Mouse (Mus musculus) sigmoid colon, adult 10 weeks (tissue): ENCODE results near the gene Ctsg. TPM values are rescaled to one million over a fixed set of nuclear protein-coding genes. Genes with fewer than 3 reads are reported as not detected.

Experiments used
- polyA plus RNA-seq: library from polyadenylated mRNA; stranded (reverse); fragments of 350-450 nt; fragmentation: Illumina TruSeq; extraction: RNeasy Lipid Tissue Mini Kit (QIAGEN cat#74804); gene quantifications from one replicate; pipeline ENCODE4 v1.2.3, GENCODE M21; 2014; ENCODE audit warnings: low read depth, low replicate concordance

Ctsg gene
- polyA plus RNA-seq: not detected

DNA sequence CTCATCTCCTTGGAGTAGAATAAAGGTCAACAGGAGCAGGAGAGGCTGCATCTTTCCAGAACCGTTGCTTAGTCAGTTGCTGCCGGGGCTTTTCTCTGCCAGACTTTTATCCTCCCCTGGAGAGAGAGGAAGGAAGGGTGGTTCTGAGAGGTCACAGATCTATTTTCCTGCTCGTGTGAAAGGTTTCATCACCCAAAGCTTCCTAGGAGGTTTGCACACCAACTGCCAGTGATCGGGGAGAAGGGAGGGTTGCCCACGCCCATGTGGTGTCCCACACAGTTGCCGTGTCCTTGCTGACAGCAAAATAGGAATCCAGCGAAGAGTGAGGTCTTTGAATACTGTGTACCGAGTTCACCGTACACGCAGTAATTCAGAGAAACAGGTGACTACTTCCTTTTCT lies at the start of gene Ctsg:
Ctsg (minus strand) TSS at position 189 of the 400 bp plus-strand sequence.

DNA sequence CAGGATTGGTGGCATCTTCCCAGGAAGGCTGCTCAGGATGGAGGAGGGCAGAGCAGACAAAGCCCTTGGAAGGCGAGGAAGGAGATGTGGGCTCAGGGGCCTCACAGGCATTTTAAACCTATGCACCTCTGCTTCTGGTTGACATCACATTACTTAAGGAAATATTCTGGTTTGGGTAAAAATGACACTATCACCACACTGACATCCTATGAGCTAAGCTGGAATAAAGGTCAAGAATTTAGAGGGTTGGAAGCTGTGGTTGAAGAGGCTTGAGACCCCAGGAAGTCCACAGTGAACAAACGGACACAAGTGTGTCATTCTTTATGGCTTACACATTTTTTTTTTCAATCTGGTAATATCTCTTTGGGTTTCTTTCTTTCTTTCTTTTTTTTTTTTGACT lies 30.1 kb upstream of the Ctsg start, which contains the start of gene Gzmd:
Gzmd (minus strand) TSS at position 101 of the 400 bp plus-strand sequence.

DNA sequence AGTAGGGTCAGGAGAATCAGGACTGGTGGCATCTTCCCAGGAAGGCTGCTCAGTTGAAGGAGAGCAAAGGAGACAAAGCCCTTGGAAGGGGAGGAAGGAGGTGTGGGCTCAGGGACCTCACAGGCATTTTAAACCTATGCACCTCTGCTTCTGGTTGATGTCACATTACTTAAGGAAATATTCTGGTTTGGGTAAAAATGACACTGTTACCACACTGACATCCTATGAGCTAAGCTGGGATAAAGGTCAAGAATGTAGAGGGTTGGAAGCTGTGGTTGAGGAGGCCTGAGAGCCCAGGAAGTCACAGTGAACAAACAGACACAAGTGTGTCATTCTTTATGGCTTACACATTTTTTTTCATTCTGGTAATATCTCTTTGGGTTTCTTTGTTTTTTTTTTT lies 18.2 kb upstream of the Ctsg start, which contains the start of gene Gzme:
Gzme (minus strand) TSS at position 101 of the 400 bp plus-strand sequence.

DNA sequence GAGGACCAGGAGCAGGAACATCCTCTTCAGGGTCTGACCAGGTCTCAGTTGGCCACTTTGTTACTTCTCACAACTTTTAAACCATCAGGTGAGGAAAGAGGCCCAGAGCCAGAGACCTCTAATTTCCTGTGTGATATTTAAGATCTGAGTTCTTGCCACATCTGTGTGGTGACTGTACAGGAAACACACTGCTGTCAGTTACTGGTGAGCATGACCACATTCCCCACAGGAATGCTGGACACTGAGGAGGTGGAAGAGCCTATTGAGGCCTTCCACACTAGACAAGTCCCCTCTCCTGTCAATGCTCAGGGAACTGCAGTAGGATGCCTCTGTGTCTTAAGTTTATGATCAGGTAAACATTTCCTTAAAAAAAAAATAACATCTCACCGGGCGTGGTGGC lies 17.2 kb downstream of the Ctsg start, which contains the start of gene Mcpt8:
Mcpt8 (minus strand) TSS at position 107 of the 400 bp plus-strand sequence.

DNA sequence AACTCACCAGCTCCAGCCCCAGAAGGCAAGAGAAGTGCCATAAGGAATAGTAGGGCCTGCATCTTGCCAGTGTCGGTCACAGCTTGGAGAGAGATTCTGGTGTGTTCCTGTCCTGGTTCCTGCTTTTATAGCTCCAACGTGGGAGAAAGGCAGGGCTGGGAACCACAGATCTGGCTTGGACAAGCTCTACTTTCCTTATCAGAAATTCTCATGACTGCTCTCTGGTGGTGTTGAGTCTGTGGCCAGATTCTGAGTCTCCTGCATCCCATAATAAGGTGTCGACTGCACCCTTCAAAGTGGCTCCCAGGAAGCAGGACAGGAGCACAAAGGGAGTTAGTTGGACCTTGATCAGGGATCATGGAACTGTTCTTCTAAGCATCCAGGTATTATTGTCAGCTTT lies 40.2 kb downstream of the Ctsg start, which contains the start of gene Mcpt4:
Mcpt4 (minus strand) TSS at position 101 of the 400 bp plus-strand sequence.

Other genes with a start within 250 kb of the Ctsg start
- gene Nynrin, start 248.6 kb downstream of the Ctsg start, polyA plus RNA-seq: 0.35 TPM
- 2.5 TPM for gene Cbln3, start 218.2 kb downstream of the Ctsg start, polyA plus RNA-seq
- 85.5 TPM for gene Khnyn, start 217.6 kb downstream of the Ctsg start, polyA plus RNA-seq
- 8.1 TPM for gene Sdr39u1, start 202.3 kb downstream of the Ctsg start, polyA plus RNA-seq
- gene Cma1, start 157.9 kb downstream of the Ctsg start, polyA plus RNA-seq: 1.5 TPM
- not detected for gene Cma2, start 151.6 kb downstream of the Ctsg start, polyA plus RNA-seq
- gene Mcpt1, start 84.6 kb downstream of the Ctsg start, polyA plus RNA-seq: 2.3 TPM
- gene Mcpt9, start 72.1 kb downstream of the Ctsg start, polyA plus RNA-seq: not detected
- gene Mcpt2, start 60.5 kb downstream of the Ctsg start, polyA plus RNA-seq: 1.5 TPM
- gene Mcpt4, start 40.3 kb downstream of the Ctsg start, polyA plus RNA-seq: 1.4 TPM
- not detected for gene Mcpt8, start 17.3 kb downstream of the Ctsg start, polyA plus RNA-seq
- gene Gzme, start 18.1 kb upstream of the Ctsg start, polyA plus RNA-seq: not detected
- not detected for gene Gzmd, start 30.0 kb upstream of the Ctsg start, polyA plus RNA-seq
- gene Gzmg, start 57.0 kb upstream of the Ctsg start, polyA plus RNA-seq: not detected
- gene Gzmn, start 72.0 kb upstream of the Ctsg start, polyA plus RNA-seq: not detected
- gene Gzmf, start 108.8 kb upstream of the Ctsg start, polyA plus RNA-seq: not detected
- gene Gzmc, start 132.1 kb upstream of the Ctsg start, polyA plus RNA-seq: not detected
- 0.50 TPM for gene Gzmb, start 159.7 kb upstream of the Ctsg start, polyA plus RNA-seq